Mouse (Mus musculus): ENCODE results near the gene Klra4. TPM values are rescaled to one million over a fixed set of nuclear protein-coding genes. Genes with fewer than 3 reads are reported as not detected.
"Not testable (repeated sequence)": the region's sequence is repeated elsewhere in the genome, so short reads cannot be mapped to it uniquely, and the experiment has no call there.

Gene Klra4
- polyA plus RNA-seq (2015; fragmentation: Nextera tagmentation; extraction: Ambion mirVana) = not detected in 2 replicates

- H3K4me2 ChIP-seq; H3K36me3 ChIP-seq (replicated peaks); H3K9me3 ChIP-seq; H3K4me3 ChIP-seq; H3K4me1 ChIP-seq; H3K9ac ChIP-seq; H3K27ac ChIP-seq; H3K27me3 ChIP-seq (replicated peaks); ATAC-seq (replicated peaks): not testable (repeated sequence)
- 60% methylated on average over 1 of the region's 1 CpGs for WGBS
These were observed at the start of gene Klra4 for GRCm38 (mm10) chr6:130067171-130067570. Gene Klra4 (minus strand): TSS chr6:130067271.

GRCm38 (mm10) chr6:130110485-130110884 is 43.4 kb upstream of the Klra4 start:
- no peaks in the 10 kb centered on the region for H3K36me3 ChIP-seq (replicated peaks)

GRCm38 (mm10) chr6:130102743-130103142 is 35.7 kb upstream of the Klra4 start:
- not testable (repeated sequence) for H3K4me2 ChIP-seq; H3K9ac ChIP-seq; H3K27ac ChIP-seq; H3K4me3 ChIP-seq; ATAC-seq (replicated peaks); H3K9me3 ChIP-seq; H3K36me3 ChIP-seq (replicated peaks); H3K4me1 ChIP-seq; H3K27me3 ChIP-seq (replicated peaks)
- WGBS = 93% methylated on average over 3 of the region's 3 CpGs

More at GRCm38 (mm10) chr6:130110485-130110884, 43.4 kb upstream of the Klra4 start:
- Histone ChIP-seq H3K9ac (no peak overlapping the region), H3K4me1 (no peaks in the 10 kb centered on the region), H3K27me3 (replicated peaks) (no peaks in the 10 kb centered on the region), H3K4me3 (no peak overlapping the region), H3K9me3 (no peaks in the 10 kb centered on the region), H3K4me2 (no peak overlapping the region), H3K27ac (no peak overlapping the region)
- no peak for ATAC-seq (replicated peaks)
- WGBS = 81% methylated on average over 1 of the region's 1 CpGs

GRCm38 (mm10) chr6:130092336-130092948 is 25.4 kb upstream of the Klra4 start:
- H3K4me2 ChIP-seq = no peak overlapping the region
- H3K27me3 ChIP-seq (replicated peaks) = no peaks in the 10 kb centered on the region
- no peak overlapping the region for H3K4me3 ChIP-seq
- 77% methylated on average over 5 of the region's 5 CpGs for WGBS
- no peaks in the 10 kb centered on the region for H3K4me1 ChIP-seq
- H3K9ac ChIP-seq = no peak overlapping the region
- H3K9me3 ChIP-seq = no peaks in the 10 kb centered on the region; the same call in 1 of the 2 replicates
- ATAC-seq (replicated peaks) = no peak
- H3K36me3 ChIP-seq (replicated peaks) = no peaks in the 10 kb centered on the region
- no peak overlapping the region for H3K27ac ChIP-seq

GRCm38 (mm10) chr6:130065196-130065595 is 1.9 kb downstream of the Klra4 start:
- no peak overlapping the region for H3K27ac ChIP-seq
- WGBS = 81% methylated on average over 5 of the region's 5 CpGs
- no peaks in the 10 kb centered on the region for H3K4me1 ChIP-seq
- H3K9me3 ChIP-seq = no peaks in the 10 kb centered on the region; the same call in 1 of the 2 replicates
- H3K4me2 ChIP-seq = no peak overlapping the region
- no peak overlapping the region for H3K4me3 ChIP-seq
- H3K9ac ChIP-seq = no peak overlapping the region
- H3K36me3 ChIP-seq (replicated peaks) = no peaks in the 10 kb centered on the region
- no peak for ATAC-seq (replicated peaks)
- H3K27me3 ChIP-seq (replicated peaks) = no peaks in the 10 kb centered on the region

- H3K27me3 ChIP-seq (replicated peaks); H3K4me3 ChIP-seq; H3K36me3 ChIP-seq (replicated peaks); ATAC-seq (replicated peaks); H3K4me2 ChIP-seq; H3K4me1 ChIP-seq; H3K9ac ChIP-seq; H3K27ac ChIP-seq; H3K9me3 ChIP-seq: not testable (repeated sequence)
- 52% methylated on average over 4 of the region's 4 CpGs for WGBS
These were observed 31.9 kb downstream of the Klra4 start for GRCm38 (mm10) chr6:130035146-130035545.

GRCm38 (mm10) chr6:130031493-130032089 is 35.5 kb downstream of the Klra4 start:
- not testable (repeated sequence) for H3K27me3 ChIP-seq (replicated peaks); ATAC-seq (replicated peaks); H3K9ac ChIP-seq; H3K4me2 ChIP-seq; H3K4me3 ChIP-seq; H3K4me1 ChIP-seq; H3K27ac ChIP-seq; H3K36me3 ChIP-seq (replicated peaks); H3K9me3 ChIP-seq

- Histone ChIP-seq H3K27ac (no peak within 1 kb of the TSS), H3K4me3 (no peak within 1 kb of the TSS), H3K4me1 (no peaks in the 10 kb centered on the region), H3K27me3 (replicated peaks) (no peaks in the 10 kb centered on the region), H3K4me2 (no peak within 1 kb of the TSS), H3K9me3 (no peaks in the 10 kb centered on the region), H3K9ac (no peak within 1 kb of the TSS), H3K36me3 (replicated peaks) (no peaks in the 10 kb centered on the region)
- no peak for ATAC-seq (replicated peaks)
- 74% methylated on average over 4 of the region's 4 CpGs for WGBS
These were observed 40.2 kb downstream of the Klra4 start, which contains the start of gene Klra6 for GRCm38 (mm10) chr6:130026854-130027253. Gene Klra6 (minus strand): TSS chr6:130026954.

Other genes starting within 250 kb of the Klra4 start
- not detected in 2 replicates for gene Gm17631, start 204.6 kb downstream of the Klra4 start, polyA plus RNA-seq (2015; fragmentation: Nextera tagmentation; extraction: Ambion mirVana)
- not detected in 2 replicates for gene Klra17, start 190.6 kb downstream of the Klra4 start, polyA plus RNA-seq (2015; fragmentation: Nextera tagmentation; extraction: Ambion mirVana)
- gene Klra5, start 149.6 kb downstream of the Klra4 start, polyA plus RNA-seq (2015; fragmentation: Nextera tagmentation; extraction: Ambion mirVana) = not detected in 2 replicates
- gene Klra6, start 40.3 kb downstream of the Klra4 start, polyA plus RNA-seq (2015; fragmentation: Nextera tagmentation; extraction: Ambion mirVana) = not detected in 2 replicates
- gene Klra8, start 62.6 kb upstream of the Klra4 start, polyA plus RNA-seq (2015; fragmentation: Nextera tagmentation; extraction: Ambion mirVana) = not detected in 2 replicates
- gene Klra9, start 125.8 kb upstream of the Klra4 start, polyA plus RNA-seq (2015; fragmentation: Nextera tagmentation; extraction: Ambion mirVana) = not detected in 2 replicates
- gene Klra7, start 166.1 kb upstream of the Klra4 start, polyA plus RNA-seq (2015; fragmentation: Nextera tagmentation; extraction: Ambion mirVana) = not detected in 2 replicates
- not detected in 2 replicates for gene Klra10, start 214.7 kb upstream of the Klra4 start, polyA plus RNA-seq (2015; fragmentation: Nextera tagmentation; extraction: Ambion mirVana)

All from midbrain, embryonic 15.5 days (tissue).